Mouse (Mus musculus) forebrain, embryonic 10.5 days (tissue): ENCODE results near the gene Kpna7. TPM values are rescaled to one million over a fixed set of nuclear protein-coding genes. Genes with fewer than 3 reads are reported as not detected.
"Not testable (repeated sequence)": the region's sequence is repeated elsewhere in the genome, so short reads cannot be mapped to it uniquely, and the experiment has no call there.

Source experiments
- DNase-seq: peaks from one replicate; pipeline ENCODE4 v3.0.0-alpha.2; 2017; ENCODE audit warnings: low spot score; ENCODE audit errors: extremely low spot score
- H3K27ac ChIP-seq: fragments of 300-500 bp; sonication (generic); 2 replicates; pipeline ENCODE4 v1.5.1; 2016; ENCODE audit warnings: mild to moderate bottlenecking
- H3K27me3 ChIP-seq: fragments of 300-500 bp; sonication (generic); 2 replicates; pipeline ENCODE4 v1.6.1; 2016; ENCODE audit warnings: mild to moderate bottlenecking; ENCODE audit not compliant: poor library complexity, severe bottlenecking
- H3K36me3 ChIP-seq: fragments of 300-500 bp; sonication (generic); replicated peaks from 2 replicates; pipeline ENCODE4 v1.6.1; 2016; ENCODE audit warnings: mild to moderate bottlenecking, moderate library complexity
- H3K4me1 ChIP-seq: fragments of 300-500 bp; sonication (generic); 2 replicates; pipeline ENCODE4 v1.6.1; 2016
- H3K4me3 ChIP-seq: fragments of 300-500 bp; sonication (generic); 2 replicates; pipeline ENCODE4 v1.5.1; 2016; ENCODE audit warnings: mild to moderate bottlenecking, moderate library complexity
- H3K9me3 ChIP-seq: fragments of 300-500 bp; sonication (generic); 2 replicates; pipeline ENCODE4 v1.6.1; 2016; ENCODE audit warnings: mild to moderate bottlenecking, moderate library complexity
- WGBS: fragments of 180-500 bp; shearing (Covaris S2); methylation state at CpG from one replicate; pipeline ENCODE4 v1.1.7; 2016; 5-methylcytosine and 5-hydroxymethylcytosine counted together
- polyA plus RNA-seq: library from polyadenylated mRNA; unstranded; fragments of >200 nt; fragmentation: Nextera tagmentation; extraction: Ambion mirVana; gene quantifications from 2 replicates; pipeline ENCODE4 v1.2.1, GENCODE M21; 2016

The Kpna7 gene
- polyA plus RNA-seq, 1 experiment from 2014 or later: not detected

- Histone ChIP-seq H3K9me3 (no peaks in the 10 kb centered on the region), H3K27me3 (no peaks in the 10 kb centered on the region), H3K27ac (no peak overlapping the region), H3K36me3 (peaks cover 98% of the 10 kb centered on the region), H3K4me3 (no peak overlapping the region), H3K4me1 (no peaks in the 10 kb centered on the region)
- no peak for DNase-seq
- 92% methylated on average over 10 of the region's 10 CpGs for WGBS
Observed at GRCm38 (mm10) chr5:145098340-145098821, 14.6 kb upstream of the Kpna7 start.

- DNase-seq: no peak
- no peaks in the 10 kb centered on the region for H3K9me3 ChIP-seq
- H3K27me3 ChIP-seq: no peaks in the 10 kb centered on the region
- H3K36me3 ChIP-seq: peaks cover 98% of the 10 kb centered on the region
- H3K4me1 ChIP-seq: no peaks in the 10 kb centered on the region
- WGBS: 87% methylated on average over 4 of the region's 4 CpGs
- no peak overlapping the region for H3K27ac ChIP-seq
- no peak overlapping the region for H3K4me3 ChIP-seq
Observed at GRCm38 (mm10) chr5:145096195-145096594, 12.4 kb upstream of the Kpna7 start.

GRCm38 (mm10) chr5:145089878-145090277 is 6.0 kb upstream of the Kpna7 start:
- Histone ChIP-seq H3K27me3 (no peaks in the 10 kb centered on the region), H3K9me3 (no peaks in the 10 kb centered on the region), H3K4me1 (peaks cover 3% of the 10 kb centered on the region), H3K36me3 (peaks cover 87% of the 10 kb centered on the region), H3K4me3 (no peak overlapping the region), H3K27ac (no peak overlapping the region)
- DNase-seq: no peak
- 95% methylated on average over 3 of the region's 3 CpGs for WGBS

- Histone ChIP-seq H3K27me3 (no peaks in the 10 kb centered on the region), H3K4me1 (peaks cover 11% of the 10 kb centered on the region), H3K36me3 (peaks cover 71% of the 10 kb centered on the region), H3K4me3 (no peak overlapping the region), H3K9me3 (no peaks in the 10 kb centered on the region), H3K27ac (no peak overlapping the region)
- DNase-seq: no peak
- WGBS: 95% methylated on average over 2 of the region's 2 CpGs
Observed at GRCm38 (mm10) chr5:145088186-145088585, 4.4 kb upstream of the Kpna7 start.

GRCm38 (mm10) chr5:145084822-145085221 is 992 bp upstream of the Kpna7 start:
- peaks cover 11% of the 10 kb centered on the region for H3K4me1 ChIP-seq
- peaks cover 40% of the 10 kb centered on the region for H3K36me3 ChIP-seq
- no peak for DNase-seq
- H3K27ac ChIP-seq: no peak overlapping the region
- no peaks in the 10 kb centered on the region for H3K9me3 ChIP-seq
- 82% methylated on average over 2 of the region's 2 CpGs for WGBS
- peak overlapping the region; percentile 71 for H3K4me3 ChIP-seq
- H3K27me3 ChIP-seq: no peaks in the 10 kb centered on the region

- Histone ChIP-seq H3K4me3 (peak overlapping the region; percentile 71), H3K36me3 (peaks cover 26% of the 10 kb centered on the region), H3K4me1 (peaks cover 11% of the 10 kb centered on the region), H3K27ac (peak overlapping the region; percentile 88)
- not testable (repeated sequence) for H3K9me3 ChIP-seq, DNase-seq, H3K27me3 ChIP-seq
- 52% methylated on average over 6 of the region's 6 CpGs for WGBS
Observed at GRCm38 (mm10) chr5:145083201-145083600, 629 bp downstream of the Kpna7 start.

- no peak overlapping the region for H3K27ac ChIP-seq
- no peaks in the 10 kb centered on the region for H3K27me3 ChIP-seq
- WGBS: 89% methylated on average over 10 of the region's 10 CpGs
- H3K4me1 ChIP-seq: peaks cover 11% of the 10 kb centered on the region
- H3K4me3 ChIP-seq: no peak overlapping the region
- peaks cover 16% of the 10 kb centered on the region for H3K36me3 ChIP-seq
- H3K9me3 ChIP-seq: no peaks in the 10 kb centered on the region
- no peak for DNase-seq
Observed at GRCm38 (mm10) chr5:145081866-145082613, 1.8 kb downstream of the Kpna7 start.

GRCm38 (mm10) chr5:145075081-145075480 is 8.7 kb downstream of the Kpna7 start:
- DNase-seq: no peak
- no peak overlapping the region for H3K4me3 ChIP-seq
- no peaks in the 10 kb centered on the region for H3K4me1 ChIP-seq
- no peak overlapping the region for H3K27ac ChIP-seq
- no peaks in the 10 kb centered on the region for H3K27me3 ChIP-seq
- 74% methylated on average over 3 of the region's 3 CpGs for WGBS
- no peaks in the 10 kb centered on the region for H3K36me3 ChIP-seq
- H3K9me3 ChIP-seq: no peaks in the 10 kb centered on the region

GRCm38 (mm10) chr5:145071342-145071741 is 12.5 kb downstream of the Kpna7 start:
- Histone ChIP-seq H3K27ac (no peak overlapping the region), H3K4me3 (no peak overlapping the region), H3K27me3 (no peaks in the 10 kb centered on the region), H3K36me3 (no peaks in the 10 kb centered on the region), H3K9me3 (no peaks in the 10 kb centered on the region), H3K4me1 (no peaks in the 10 kb centered on the region)
- DNase-seq: no peak
- 57% methylated on average over 6 of the region's 6 CpGs for WGBS

GRCm38 (mm10) chr5:145069707-145070106 is 14.1 kb downstream of the Kpna7 start:
- under 1% methylated on average over 5 of the region's 5 CpGs for WGBS
- Histone ChIP-seq H3K9me3 (no peaks in the 10 kb centered on the region), H3K36me3 (no peaks in the 10 kb centered on the region), H3K27ac (no peak overlapping the region), H3K4me1 (no peaks in the 10 kb centered on the region), H3K4me3 (no peak overlapping the region), H3K27me3 (no peaks in the 10 kb centered on the region)
- peak; percentile 73 for DNase-seq

GRCm38 (mm10) chr5:145068863-145069262 is 15.0 kb downstream of the Kpna7 start:
- Histone ChIP-seq H3K27ac (no peak overlapping the region), H3K4me3 (no peak overlapping the region), H3K9me3 (no peaks in the 10 kb centered on the region), H3K4me1 (no peaks in the 10 kb centered on the region), H3K27me3 (no peaks in the 10 kb centered on the region), H3K36me3 (no peaks in the 10 kb centered on the region)
- DNase-seq: no peak
- 71% methylated on average over 3 of the region's 3 CpGs for WGBS

GRCm38 (mm10) chr5:145064765-145065340 is 19.0 kb downstream of the Kpna7 start:
- DNase-seq: no peak
- WGBS: 88% methylated on average over 1 of the region's 1 CpGs
- no peaks in the 10 kb centered on the region for H3K27me3 ChIP-seq
- no peaks in the 10 kb centered on the region for H3K4me1 ChIP-seq
- no peak overlapping the region for H3K4me3 ChIP-seq
- H3K36me3 ChIP-seq: no peaks in the 10 kb centered on the region
- H3K9me3 ChIP-seq: no peaks in the 10 kb centered on the region
- no peak overlapping the region for H3K27ac ChIP-seq

GRCm38 (mm10) chr5:145059524-145059923 is 24.3 kb downstream of the Kpna7 start:
- Histone ChIP-seq H3K4me3 (no peak overlapping the region), H3K27me3 (no peaks in the 10 kb centered on the region)
- 74% methylated on average over 2 of the region's 2 CpGs for WGBS

More at GRCm38 (mm10) chr5:145059524-145059923, 24.3 kb downstream of the Kpna7 start:
- Histone ChIP-seq H3K9me3 (no peaks in the 10 kb centered on the region), H3K4me1 (no peaks in the 10 kb centered on the region; the same call in 1 of the 2 replicates), H3K27ac (no peak overlapping the region), H3K36me3 (no peaks in the 10 kb centered on the region)
- DNase-seq: peak; percentile 7
